Mouse (Mus musculus) embryo, embryonic 11 days (tissue): ENCODE data around the gene Pcdh9.
"Not testable (repeated sequence)": the region's sequence is repeated elsewhere in the genome, so short reads cannot be mapped to it uniquely, and the experiment has no call there.

Experiments used
- DNase-seq: peaks from one replicate; pipeline ENCODE4 v3.0.0-alpha.2; 2015

Gene Pcdh9

GRCm38 (mm10) chr14:93350906-93351305 is 539.6 kb downstream of the Pcdh9 start:
- peak; percentile 23 for DNase-seq

- no peak for DNase-seq
These were observed 541.3 kb downstream of the Pcdh9 start for GRCm38 (mm10) chr14:93349166-93349565.

GRCm38 (mm10) chr14:93347031-93347430 is 543.4 kb downstream of the Pcdh9 start:
- no peak for DNase-seq

GRCm38 (mm10) chr14:93342781-93343180 is 547.7 kb downstream of the Pcdh9 start:
- DNase-seq: no peak

- DNase-seq: no peak
These were observed 549.1 kb downstream of the Pcdh9 start for GRCm38 (mm10) chr14:93341390-93341789.

DNA sequence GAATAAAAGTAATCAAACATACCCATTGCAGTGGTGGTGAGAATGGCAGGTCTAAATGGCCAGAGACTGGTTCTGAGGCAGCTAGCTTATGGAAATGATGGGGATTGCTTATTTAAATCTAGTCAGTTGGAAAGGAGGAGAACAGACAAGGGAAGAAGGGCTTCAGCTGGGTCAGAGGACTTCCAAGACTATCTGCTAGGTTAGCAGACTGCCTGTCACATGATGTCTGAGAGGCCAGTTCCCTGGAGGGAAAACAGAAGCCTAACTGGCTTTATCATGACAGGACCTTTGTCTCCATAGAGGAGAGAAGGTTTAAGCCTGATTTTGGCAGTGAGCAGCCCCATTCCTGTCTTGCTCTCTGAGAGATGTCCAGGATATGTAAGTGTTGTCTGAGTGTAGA is 561.2 kb downstream of the Pcdh9 start:
- DNase-seq: peak; percentile 9

GRCm38 (mm10) chr14:93317393-93317792 is 573.1 kb downstream of the Pcdh9 start:
- DNase-seq: peak; percentile 38

- DNase-seq: no peak
These were observed 602.1 kb downstream of the Pcdh9 start for GRCm38 (mm10) chr14:93288361-93288760.

DNA sequence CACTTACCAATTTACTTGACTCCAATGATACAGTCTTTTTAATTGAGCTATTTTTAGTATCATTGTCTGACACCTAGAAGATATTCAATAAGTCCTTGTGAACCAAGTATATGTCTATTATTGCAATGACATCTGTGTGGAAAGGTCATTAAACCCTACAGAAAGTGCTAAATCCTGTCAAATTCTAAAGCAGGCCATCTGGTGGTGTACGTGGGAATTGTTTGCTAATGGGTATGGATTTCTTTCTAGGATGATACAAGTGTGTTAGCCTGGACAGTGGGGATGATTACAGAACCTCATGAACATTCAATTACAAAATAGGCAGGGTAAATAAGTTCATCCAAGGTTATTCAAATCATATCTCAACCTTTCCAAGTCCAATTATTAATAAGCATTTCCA is 602.8 kb downstream of the Pcdh9 start:
- peak; percentile 41 for DNase-seq

- no peak for DNase-seq
These were observed 605.3 kb downstream of the Pcdh9 start for GRCm38 (mm10) chr14:93285136-93285535.

- DNase-seq: no peak
These were observed 606.5 kb downstream of the Pcdh9 start for GRCm38 (mm10) chr14:93284009-93284408.

DNA sequence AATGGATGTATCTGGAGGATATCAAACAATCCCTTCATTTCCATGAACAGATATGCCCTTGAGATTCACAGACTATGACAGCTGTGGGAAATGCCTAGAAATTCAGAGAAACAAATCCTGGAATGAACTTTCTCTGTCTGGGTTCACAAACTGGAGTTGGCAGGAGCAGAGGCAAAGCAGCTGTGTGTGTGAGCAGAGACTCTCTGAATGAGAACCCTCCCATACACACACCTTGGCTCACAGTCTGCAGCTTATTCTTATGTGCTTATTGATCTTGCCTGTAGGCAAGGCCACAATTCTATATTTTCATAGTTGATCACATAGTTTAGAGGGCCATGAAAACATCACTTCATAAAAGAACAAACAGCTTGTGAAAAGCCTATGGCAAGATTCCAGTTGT is 614.8 kb downstream of the Pcdh9 start:
- DNase-seq: no peak

DNA sequence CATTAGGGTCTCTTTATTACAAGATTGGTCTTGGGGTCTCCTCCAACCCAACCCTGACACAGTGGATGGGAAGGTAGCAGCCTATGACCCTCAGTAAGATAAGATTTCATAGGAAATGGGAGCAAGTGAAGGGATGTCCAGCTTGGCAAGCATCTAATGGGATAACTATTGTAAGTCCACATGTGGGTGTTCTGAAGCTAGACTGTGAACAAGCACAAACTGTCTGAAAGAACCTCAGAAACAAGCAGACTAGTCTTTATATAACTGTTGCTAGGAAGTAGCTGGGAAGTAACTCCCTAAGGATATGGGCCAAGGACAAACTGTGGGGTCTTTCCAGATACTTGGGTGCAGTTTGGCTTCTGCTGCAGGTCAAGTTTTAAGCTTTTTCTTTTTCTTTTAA is 615.7 kb downstream of the Pcdh9 start:
- DNase-seq: no peak

GRCm38 (mm10) chr14:93253411-93253810 is 637.1 kb downstream of the Pcdh9 start:
- DNase-seq: no peak

GRCm38 (mm10) chr14:93240263-93240662 is 650.2 kb downstream of the Pcdh9 start:
- DNase-seq: peak; percentile 13

- DNase-seq: no peak
These were observed 656.1 kb downstream of the Pcdh9 start for GRCm38 (mm10) chr14:93234333-93234732.

GRCm38 (mm10) chr14:93233599-93233998 is 656.9 kb downstream of the Pcdh9 start:
- no peak for DNase-seq

DNA sequence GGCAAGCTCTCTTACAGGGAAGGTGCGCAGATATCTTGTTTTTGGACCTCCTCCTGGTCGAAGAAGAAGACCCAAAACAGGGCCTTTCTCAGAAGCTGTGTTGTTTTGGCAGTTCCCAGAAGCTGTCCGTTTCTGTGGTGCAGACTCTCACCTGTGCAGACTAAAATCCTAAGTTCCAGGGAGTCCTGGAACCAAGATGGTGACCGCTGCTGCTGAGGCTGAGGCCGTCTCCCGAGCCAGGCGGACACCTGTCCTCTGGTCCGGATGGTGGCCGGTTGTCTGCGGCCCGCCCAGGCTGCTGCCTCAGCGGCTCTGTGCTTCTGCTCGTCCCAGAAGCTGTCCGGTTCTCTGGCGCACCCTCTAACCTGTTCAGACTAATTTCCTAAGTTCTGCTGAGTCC is 675.6 kb downstream of the Pcdh9 start:
- DNase-seq: not testable (repeated sequence)

GRCm38 (mm10) chr14:93199791-93200190 is 690.7 kb downstream of the Pcdh9 start:
- DNase-seq: no peak

DNA sequence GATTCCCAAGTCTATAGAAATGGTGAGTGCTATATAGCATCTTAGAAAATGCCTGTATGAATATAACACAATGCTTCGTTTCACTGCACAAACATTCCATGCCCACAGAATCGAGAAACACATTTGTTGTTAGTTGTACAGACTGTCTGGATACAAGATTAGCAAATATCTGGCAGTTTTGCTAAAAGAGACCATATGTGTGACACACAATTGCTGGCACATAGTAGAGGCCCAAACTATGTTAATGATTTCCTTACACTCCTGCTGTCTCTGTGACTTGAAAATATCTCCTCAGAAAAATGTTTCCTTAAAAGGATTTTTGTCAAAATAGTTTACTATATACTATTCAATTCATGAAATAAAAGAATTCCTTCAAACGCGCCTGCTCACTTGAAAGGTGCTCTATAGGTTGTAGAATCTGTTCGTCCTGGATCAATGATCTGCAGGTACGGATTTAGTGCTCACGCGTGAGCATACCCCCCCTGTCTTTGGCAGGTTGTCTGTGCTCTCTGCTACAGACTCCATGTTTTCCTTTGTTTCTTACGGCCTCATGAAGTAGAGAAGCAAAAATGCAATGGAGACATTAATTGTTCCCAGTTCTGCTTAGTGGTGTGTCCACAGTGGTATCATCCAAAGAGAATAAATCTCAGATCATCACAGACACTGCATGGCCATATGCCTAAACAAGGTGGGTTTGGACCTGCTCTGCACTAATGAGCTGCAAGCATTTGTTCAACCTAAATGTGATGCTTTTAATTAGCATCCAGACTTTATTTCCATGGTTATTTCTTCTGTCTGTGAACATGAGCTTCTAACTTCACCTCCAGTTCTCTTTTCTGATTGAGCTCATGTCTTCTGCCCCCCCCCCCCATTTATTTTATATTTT is 707.6 kb downstream of the Pcdh9 start:
- no peak for DNase-seq

GRCm38 (mm10) chr14:93169201-93169600 is 721.3 kb downstream of the Pcdh9 start:
- no peak for DNase-seq

DNA sequence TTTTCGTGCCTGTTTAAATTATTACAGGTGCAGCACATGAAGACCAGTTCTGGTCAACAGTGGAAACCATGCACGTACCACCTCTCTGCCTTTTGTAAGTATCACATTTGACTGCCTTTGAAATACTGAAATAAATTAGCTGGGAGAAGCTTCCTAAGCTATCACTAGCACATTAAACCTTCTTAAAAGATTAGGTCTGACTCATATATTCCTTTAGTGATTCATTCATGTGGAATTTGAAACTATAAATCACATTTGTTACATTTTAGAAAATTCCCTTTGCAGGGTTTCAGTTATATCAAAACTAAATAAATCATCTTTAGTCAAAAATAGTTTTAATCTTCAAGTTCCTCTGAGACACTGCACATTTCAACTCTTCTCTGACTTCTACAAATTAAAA is 722.1 kb downstream of the Pcdh9 start:
- DNase-seq: no peak

DNA sequence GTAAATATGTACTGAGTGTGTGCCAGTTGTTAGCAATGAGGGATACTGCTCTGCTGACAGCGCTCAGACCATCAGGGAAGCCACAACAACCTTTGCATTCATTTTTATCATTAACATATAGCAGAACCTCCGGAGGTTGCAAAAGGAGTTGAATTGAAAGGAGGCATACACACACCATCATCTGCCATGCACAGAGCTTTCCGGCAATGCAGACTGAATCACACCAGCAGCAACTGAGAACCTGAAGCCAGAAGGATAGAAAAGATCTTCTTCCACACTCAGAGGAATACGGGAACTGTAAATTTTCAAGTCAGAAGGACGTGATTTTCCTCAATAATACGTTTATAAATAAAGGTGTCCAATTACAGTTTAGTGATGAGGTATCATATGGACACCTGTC is 747.1 kb downstream of the Pcdh9 start:
- no peak for DNase-seq

DNA sequence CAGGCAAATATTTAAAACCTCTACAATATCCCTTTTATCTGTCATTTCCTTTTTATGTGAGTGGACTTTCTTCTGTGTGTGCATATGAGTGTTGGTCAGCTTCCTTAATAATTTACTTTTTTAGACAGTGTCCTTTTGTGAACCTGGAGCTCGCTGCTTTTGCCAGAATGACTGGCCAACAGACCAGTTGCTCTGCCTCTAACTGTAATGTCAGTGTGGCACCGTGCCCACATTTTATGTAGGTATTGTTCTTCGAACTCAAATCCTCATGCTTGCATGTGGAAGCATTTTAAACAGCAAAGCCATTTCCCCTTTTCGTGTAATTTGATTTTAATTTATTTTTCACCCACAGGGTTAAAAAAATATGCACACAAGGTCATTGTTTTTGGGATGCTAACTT is 748.4 kb downstream of the Pcdh9 start:
- no peak for DNase-seq

GRCm38 (mm10) chr14:93126993-93127392 is 763.5 kb downstream of the Pcdh9 start:
- no peak for DNase-seq
